Mouse (Mus musculus): ENCODE measurements around the gene Lnx2.

DNA sequence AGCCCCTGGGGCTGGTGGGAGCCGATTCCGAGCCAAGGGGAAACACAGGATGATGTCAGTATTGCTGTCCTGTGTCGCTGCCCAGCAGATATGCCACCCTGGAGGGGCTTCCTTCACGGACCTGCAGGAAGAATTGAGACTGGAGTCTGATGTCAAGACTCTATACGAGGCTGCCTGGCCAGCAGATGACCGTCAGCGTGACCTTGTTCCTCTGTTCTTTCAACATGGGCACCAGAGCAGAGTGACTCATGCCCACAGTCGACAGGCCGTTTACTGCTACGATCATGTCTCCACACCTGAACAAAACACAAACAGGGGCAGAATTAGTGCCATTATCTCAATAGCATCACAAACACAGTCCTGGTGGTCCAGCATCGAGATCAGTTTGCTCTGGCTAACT is 57.6 kb downstream of the Lnx2 start:
- no peak for TF ChIP-seq CTCF (IDR thresholded peaks at IDR 0.05; ENCODE audit: control insufficient read depth, insufficient read depth, insufficient replicate concordance, low read depth, low read length)
- TF ChIP-seq POLR2A (IDR thresholded peaks at IDR 0.05; ENCODE audit: control insufficient read depth, low read depth, low read length), result no peak

Measured in testis, adult 2 months (tissue).